Mouse (Mus musculus): ENCODE data around the gene Alkbh6. TPM values are rescaled to one million over a fixed set of nuclear protein-coding genes. Genes with fewer than 3 reads are reported as not detected.

Alkbh6 gene
- polyA plus RNA-seq, 1 experiment from 2014 or later = 99.2 TPM

DNA sequence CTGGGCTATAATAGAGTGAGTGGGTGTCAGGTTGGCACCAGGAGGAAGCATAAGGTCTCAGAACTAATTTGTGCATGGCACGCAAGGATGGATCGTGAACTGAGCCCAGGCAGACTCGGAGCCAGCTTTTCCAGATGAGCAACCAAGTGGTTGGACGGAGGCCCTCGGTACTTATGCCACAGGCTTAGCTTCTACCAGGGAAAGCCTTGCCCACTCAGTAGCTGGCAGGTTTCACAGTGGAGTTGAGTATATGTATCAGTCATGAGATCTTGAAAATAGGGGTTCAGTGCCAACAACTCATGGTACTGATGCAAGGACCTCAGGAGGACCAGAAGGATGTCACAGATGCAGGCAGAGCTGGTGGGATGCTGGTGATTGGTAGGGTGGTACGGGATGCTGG is 27.2 kb downstream of the Alkbh6 start:
- WGBS = 75% methylated on average over 6 of the region's 6 CpGs
- ATAC-seq (ENCODE audit: low FRiP score, low read depth) = no peak

DNA sequence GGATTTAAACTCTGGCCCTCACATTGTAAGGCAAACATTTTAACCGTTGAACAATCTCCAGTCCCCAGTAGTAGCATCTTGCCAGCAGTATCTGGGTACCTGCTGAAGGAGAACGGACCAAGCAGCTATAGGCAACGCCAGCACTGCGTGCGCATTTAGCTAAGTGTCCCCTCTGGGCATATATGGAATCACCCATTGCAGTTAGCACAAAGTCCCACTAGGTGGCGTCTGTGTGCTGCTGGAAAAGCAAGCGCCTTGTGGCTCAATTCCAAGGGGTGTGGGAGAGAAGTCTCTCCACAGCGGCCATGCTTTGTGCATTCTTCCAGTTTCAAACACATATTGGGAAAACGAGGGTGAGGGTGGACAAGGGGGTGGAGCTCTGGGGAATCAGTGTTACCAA is 27.9 kb downstream of the Alkbh6 start:
- H3K27ac ChIP-seq = no peak overlapping the region
- no peak overlapping the region for H3K9ac ChIP-seq
- H3K4me3 ChIP-seq = no peak overlapping the region
- no peak for ATAC-seq (ENCODE audit: low FRiP score, low read depth)
- H3K9me3 ChIP-seq = no peaks in the 10 kb centered on the region
- peaks cover 6% of the 10 kb centered on the region; the same call in 1 of the 2 replicates for H3K4me1 ChIP-seq
- WGBS = 2% methylated on average over 9 of the region's 9 CpGs
- H3K36me3 ChIP-seq = no peaks in the 10 kb centered on the region
- no peak overlapping the region for H3K4me2 ChIP-seq (replicated peaks)
- peaks cover 37% of the 10 kb centered on the region for H3K27me3 ChIP-seq

More for the DNA sequence above, 27.2 kb downstream of the Alkbh6 start:
- H3K27ac ChIP-seq = no peak overlapping the region
- no peak overlapping the region for H3K4me3 ChIP-seq
- H3K9ac ChIP-seq = no peak overlapping the region
- H3K4me1 ChIP-seq = peaks cover 6% of the 10 kb centered on the region; the same call in 1 of the 2 replicates
- H3K36me3 ChIP-seq = no peaks in the 10 kb centered on the region
- no peak overlapping the region for H3K4me2 ChIP-seq (replicated peaks)
- no peaks in the 10 kb centered on the region for H3K9me3 ChIP-seq
- peaks cover 37% of the 10 kb centered on the region for H3K27me3 ChIP-seq

DNA sequence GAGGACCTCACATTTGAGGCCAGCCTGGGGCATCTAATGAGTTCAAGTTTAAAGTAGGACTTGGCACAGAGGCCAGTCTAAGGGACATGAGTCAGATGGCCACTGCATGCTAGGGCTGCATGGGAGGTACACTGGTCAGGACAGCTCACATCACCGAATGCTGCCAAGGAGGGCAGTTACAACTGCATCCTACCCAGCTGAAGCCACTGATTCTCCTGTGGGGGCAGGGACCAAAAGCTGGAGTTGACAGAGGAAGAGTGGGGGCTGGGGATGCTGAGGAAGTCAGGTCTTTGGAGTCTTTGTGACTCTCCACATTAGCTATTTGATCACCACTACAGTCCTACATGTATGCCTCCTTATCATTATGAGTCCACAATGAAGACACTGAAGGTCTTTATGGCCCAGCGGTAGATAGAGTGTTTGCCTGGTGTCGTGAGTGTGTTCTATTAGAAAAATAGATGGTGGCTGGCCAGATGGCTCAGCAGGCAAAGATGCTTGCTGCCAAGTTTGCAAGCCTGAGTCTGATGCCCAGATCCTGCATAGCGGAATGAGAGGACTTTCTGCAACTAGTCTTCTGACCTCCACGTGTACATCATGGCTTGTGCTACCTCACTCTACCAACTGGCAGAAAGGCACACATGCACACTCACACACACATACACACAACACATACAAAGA is 31.1 kb downstream of the Alkbh6 start:
- H3K4me3 ChIP-seq = no peak overlapping the region
- H3K27ac ChIP-seq = no peak overlapping the region
- ATAC-seq (ENCODE audit: low FRiP score, low read depth) = no peak
- no peaks in the 10 kb centered on the region for H3K36me3 ChIP-seq
- no peak overlapping the region for H3K4me2 ChIP-seq (replicated peaks)
- WGBS = 73% methylated on average over 5 of the region's 5 CpGs
- peaks cover 21% of the 10 kb centered on the region for H3K27me3 ChIP-seq
- H3K4me1 ChIP-seq = peaks cover 5% of the 10 kb centered on the region; the same call in 1 of the 2 replicates
- no peaks in the 10 kb centered on the region for H3K9me3 ChIP-seq
- H3K9ac ChIP-seq = no peak overlapping the region

DNA sequence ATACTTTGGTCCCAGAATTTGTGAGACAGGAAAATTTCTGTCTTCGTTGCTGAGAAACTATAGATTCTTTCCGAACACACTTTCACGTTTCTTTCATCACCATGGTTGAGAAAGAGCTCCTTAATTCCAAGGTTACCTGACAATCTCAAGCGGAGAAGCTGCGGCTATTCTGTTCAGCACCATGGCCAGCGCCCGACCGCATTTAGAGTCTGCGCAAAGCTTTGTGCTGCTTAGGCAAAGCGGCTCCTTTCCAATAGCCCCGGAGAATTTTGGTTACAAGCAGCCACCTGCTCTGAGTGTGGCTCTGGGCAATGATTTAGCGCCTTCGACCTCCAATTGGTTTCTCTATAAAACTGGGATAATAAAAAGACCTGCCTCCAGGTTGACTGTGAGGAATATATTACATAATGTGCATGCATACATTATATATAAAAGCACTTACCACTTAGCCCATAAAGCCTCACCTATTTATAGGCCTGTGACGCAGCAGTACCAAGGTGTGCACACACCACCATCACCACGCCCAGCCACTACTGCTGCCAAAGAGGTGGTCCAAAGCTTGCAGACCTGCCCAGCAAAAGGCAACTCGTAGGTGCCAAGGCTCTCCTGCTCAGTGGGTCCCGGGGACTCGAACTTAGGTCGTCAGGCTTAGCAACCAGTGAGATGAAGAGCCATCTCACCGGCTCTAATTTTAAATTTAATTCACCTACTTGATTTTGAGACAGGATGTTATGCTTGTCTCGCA is 38.3 kb downstream of the Alkbh6 start:
- WGBS = 26% methylated on average over 21 of the region's 21 CpGs
- Histone ChIP-seq H3K9me3 (no peaks in the 10 kb centered on the region), H3K4me2 (replicated peaks) (no peak overlapping the region), H3K4me3 (no peak overlapping the region), H3K27ac (no peak overlapping the region), H3K4me1 (peaks cover 5% of the 10 kb centered on the region; the same call in 1 of the 2 replicates), H3K36me3 (no peaks in the 10 kb centered on the region), H3K27me3 (peaks cover 41% of the 10 kb centered on the region), H3K9ac (no peak overlapping the region)
- ATAC-seq (ENCODE audit: low FRiP score, low read depth) = no peak

DNA sequence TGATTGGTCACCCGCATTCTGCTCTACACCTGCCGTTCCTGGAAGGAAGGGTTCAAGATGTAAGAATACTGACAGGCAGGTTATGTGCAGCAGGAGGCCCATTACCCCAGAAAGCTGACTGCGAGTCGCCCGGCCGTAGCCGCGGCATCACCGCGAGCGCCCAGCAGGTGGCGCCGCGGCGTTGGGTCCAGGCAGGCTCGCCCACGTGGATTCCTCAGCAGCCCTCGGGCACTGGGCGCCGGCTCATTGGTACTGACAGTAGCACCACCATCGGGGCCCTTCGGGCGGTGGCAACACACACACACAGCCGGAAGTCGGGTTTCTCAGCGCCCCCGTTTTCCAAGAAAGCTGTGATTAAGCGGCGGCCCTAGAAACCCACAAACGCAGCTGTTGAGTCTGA is 39.3 kb downstream of the Alkbh6 start:
- WGBS = 3% methylated on average over 30 of the region's 30 CpGs
- no peak for ATAC-seq (ENCODE audit: low FRiP score, low read depth)
- Histone ChIP-seq H3K9ac (no peak overlapping the region), H3K4me1 (peaks cover 5% of the 10 kb centered on the region; the same call in 1 of the 2 replicates), H3K36me3 (no peaks in the 10 kb centered on the region), H3K9me3 (no peaks in the 10 kb centered on the region), H3K27me3 (peaks cover 40% of the 10 kb centered on the region), H3K4me3 (no peak overlapping the region), H3K4me2 (replicated peaks) (peak overlapping the region; percentile 30), H3K27ac (no peak overlapping the region)

DNA sequence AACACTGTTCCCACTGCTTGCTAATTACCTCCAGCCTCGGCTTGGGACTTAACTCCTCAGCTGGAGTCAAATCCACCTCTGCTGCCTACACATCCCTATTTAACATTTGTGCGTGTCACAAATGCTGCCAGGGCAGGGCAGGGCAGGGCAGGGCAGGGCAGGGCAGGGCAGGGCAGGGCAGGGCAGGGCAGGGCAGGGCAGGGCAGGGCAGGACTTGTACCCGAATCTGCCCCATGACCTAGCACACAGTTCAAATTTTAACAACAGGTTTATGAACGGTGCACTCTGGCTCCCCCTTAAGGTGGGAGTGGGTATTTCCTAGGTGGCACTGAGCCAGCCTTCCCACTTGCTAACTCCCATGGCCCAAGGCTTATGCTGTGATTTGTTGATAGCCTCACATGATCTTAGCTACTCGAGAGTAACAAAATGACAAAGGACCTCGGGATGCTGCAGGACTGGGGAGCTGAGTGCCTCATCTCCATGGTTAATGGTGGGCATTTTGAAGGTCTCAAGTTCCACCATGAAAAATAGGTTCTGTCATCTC is 44.8 kb downstream of the Alkbh6 start:
- Histone ChIP-seq H3K9me3 (no peaks in the 10 kb centered on the region), H3K4me3 (no peak overlapping the region), H3K4me2 (replicated peaks) (no peak overlapping the region), H3K36me3 (peaks cover 23% of the 10 kb centered on the region), H3K4me1 (no peaks in the 10 kb centered on the region), H3K27ac (no peak overlapping the region), H3K27me3 (peaks cover 21% of the 10 kb centered on the region), H3K9ac (no peak overlapping the region)
- 17% methylated on average over 6 of the region's 6 CpGs for WGBS
- no peak for ATAC-seq (ENCODE audit: low FRiP score, low read depth)

DNA sequence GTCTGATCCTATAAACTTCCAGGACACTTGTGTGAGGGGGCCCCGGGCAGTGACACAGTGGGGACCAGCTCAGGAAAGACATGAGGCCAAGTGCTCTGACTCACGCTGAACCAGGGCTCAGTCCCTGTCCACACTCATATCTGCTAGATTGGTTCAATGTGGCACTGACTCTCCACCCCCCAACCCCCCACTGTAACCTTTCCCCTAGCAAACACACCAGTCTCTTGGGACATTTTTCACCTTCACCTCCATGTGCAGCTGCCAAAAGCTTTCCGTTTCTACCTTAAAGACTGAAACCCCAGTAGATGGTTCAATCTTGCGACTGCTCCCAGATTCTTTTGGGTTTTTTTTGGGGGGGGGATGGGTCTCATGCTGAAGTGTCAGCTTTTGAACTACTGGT is 45.5 kb downstream of the Alkbh6 start:
- H3K9me3 ChIP-seq = no peaks in the 10 kb centered on the region
- no peak overlapping the region for H3K4me2 ChIP-seq (replicated peaks)
- WGBS = 57% methylated on average over 4 of the region's 4 CpGs
- H3K36me3 ChIP-seq = peaks cover 23% of the 10 kb centered on the region
- no peak overlapping the region for H3K27ac ChIP-seq
- no peak overlapping the region for H3K4me3 ChIP-seq
- peaks cover 13% of the 10 kb centered on the region for H3K27me3 ChIP-seq
- no peak for ATAC-seq (ENCODE audit: low FRiP score, low read depth)
- no peaks in the 10 kb centered on the region for H3K4me1 ChIP-seq
- no peak overlapping the region for H3K9ac ChIP-seq

DNA sequence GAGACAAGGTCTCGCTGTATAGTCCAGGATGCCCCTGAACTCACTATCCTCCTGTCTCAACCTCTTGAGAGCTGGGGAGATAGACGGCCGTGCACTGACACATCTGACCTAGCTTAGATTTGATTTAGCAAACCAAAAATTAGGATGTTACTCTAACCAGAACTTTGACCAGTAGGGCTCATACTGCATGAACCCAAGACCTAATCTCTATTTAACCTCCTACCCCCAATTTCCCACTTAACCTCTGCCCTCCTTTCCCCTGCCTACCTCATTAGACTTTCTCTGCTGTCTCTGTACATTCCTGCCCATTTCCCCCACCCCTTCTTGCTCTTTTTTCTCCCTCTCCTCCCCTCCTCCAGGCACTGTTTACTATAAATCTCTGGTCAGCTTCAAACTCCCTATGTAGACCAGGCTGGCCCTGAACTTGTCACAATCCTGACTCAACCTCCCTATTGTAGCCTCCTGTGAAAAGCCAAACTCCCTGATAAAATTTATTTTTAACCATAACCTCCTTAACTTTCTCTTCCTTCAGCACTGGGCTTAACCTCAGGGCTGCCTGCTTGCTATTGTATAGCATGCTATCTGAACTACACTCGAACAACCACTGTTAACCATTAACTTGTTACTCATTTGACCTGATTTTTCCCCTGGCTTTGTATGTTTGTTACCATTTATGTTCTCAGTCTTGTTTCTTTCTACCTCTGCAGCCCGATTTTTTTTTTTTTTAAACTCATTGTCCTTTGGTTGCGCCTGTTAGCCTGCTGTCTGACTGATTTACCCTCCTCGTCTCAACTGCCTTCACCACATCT is 50.1 kb downstream of the Alkbh6 start:
- WGBS = 73% methylated on average over 7 of the region's 7 CpGs
- peaks cover 38% of the 10 kb centered on the region for H3K36me3 ChIP-seq
- no peaks in the 10 kb centered on the region for H3K27me3 ChIP-seq
- ATAC-seq (ENCODE audit: low FRiP score, low read depth) = no peak
- no peak overlapping the region for H3K27ac ChIP-seq
- peak overlapping the region; percentile 48 for H3K9ac ChIP-seq
- peaks cover 28% of the 10 kb centered on the region for H3K4me1 ChIP-seq
- no peak overlapping the region for H3K4me3 ChIP-seq
- no peaks in the 10 kb centered on the region for H3K9me3 ChIP-seq
- no peak overlapping the region for H3K4me2 ChIP-seq (replicated peaks)

DNA sequence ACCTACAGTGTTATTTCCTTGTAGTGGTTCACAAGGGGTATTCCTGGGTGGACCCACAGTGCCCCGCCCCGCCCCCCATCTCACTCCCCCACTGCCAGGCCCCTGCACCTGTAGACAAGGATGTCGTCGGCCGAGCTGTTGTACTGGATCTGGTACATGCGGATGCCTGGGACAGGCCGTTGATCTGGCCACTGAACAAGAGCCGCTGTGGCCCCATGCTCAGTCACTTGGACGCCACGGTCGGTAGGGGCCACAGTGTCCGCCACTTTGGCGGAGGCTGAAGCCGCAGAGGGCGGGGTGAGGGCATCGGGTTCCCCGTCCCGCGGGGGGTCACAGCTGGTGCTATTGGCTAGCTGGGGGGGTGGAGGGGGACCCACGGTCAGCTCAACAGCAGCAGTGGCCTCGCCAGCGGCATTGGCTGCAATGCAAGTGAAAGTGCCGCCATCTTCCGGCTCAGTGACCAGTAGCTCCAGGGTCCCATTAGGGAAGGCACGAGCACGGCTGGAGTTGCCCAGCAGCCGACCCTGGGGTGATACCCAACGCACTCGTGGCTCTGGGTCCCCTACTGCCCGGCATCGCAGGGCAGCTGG is 50.9 kb downstream of the Alkbh6 start:
- Histone ChIP-seq H3K9me3 (no peaks in the 10 kb centered on the region), H3K4me2 (replicated peaks) (no peak overlapping the region), H3K27me3 (peaks cover 8% of the 10 kb centered on the region), H3K36me3 (peaks cover 38% of the 10 kb centered on the region), H3K27ac (no peak overlapping the region), H3K4me3 (no peak overlapping the region), H3K4me1 (peaks cover 28% of the 10 kb centered on the region), H3K9ac (no peak overlapping the region)
- ATAC-seq (ENCODE audit: low FRiP score, low read depth) = no peak
- 87% methylated on average over 31 of the region's 31 CpGs for WGBS

DNA sequence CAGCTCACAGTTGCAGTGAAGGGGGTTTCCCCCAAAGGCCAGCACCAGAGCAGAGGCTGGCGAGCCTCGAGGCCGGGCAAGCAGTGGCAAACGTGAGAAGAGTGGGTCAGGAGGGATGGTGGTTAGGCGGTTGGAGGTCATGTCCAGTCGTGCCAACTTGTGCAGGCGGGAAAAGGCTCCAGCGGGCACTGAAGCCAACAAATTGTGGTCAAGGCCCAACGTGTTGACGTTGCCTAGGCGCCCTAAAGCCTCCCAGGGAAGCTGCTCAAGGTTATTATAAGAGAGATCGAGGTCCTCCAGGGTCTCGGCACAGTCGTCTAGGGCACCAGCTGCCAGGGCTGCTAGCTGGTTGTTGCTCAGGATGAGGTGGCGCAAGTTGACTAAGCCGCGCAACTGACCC is 51.5 kb downstream of the Alkbh6 start:
- peaks cover 13% of the 10 kb centered on the region for H3K27me3 ChIP-seq
- H3K4me1 ChIP-seq = peaks cover 28% of the 10 kb centered on the region
- H3K36me3 ChIP-seq = peaks cover 35% of the 10 kb centered on the region
- no peak overlapping the region for H3K4me2 ChIP-seq (replicated peaks)
- no peak overlapping the region for H3K9ac ChIP-seq
- no peak overlapping the region for H3K4me3 ChIP-seq
- ATAC-seq (ENCODE audit: low FRiP score, low read depth) = no peak
- 89% methylated on average over 17 of the region's 17 CpGs for WGBS
- H3K9me3 ChIP-seq = no peaks in the 10 kb centered on the region
- H3K27ac ChIP-seq = no peak overlapping the region

DNA sequence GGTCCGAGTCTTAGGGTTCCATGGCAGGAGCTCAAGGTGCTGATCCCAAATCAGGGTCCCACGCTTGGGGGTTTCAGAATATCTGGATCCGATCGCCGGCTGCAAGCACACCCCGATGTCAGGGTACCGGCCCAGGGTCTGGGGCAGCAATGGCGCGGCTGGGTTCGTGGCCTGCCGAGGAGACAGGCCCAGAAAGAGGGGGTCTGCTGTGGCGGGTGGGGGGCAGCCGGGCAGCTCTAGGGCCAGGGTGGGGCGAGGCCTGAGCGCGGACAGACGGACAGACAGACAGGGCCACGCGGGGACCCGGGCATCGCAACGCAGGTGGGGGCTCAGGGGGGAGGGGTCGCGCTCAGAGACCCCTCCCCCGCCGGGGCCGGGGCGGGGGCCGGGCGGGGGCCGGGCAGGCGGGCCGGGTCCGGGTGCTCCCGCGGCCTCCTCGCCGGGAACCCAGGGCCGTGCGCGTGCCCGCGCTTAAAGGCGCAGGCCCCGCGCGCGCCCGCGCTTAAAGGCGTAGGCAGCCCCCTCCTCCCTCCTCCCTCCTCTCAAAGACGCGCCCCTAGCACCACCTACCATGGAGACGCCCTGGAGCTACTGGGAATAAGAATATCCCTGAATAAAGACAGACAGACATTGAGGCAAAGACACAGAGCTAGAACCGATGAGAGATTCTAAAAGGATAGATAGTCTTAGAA is 54.3 kb downstream of the Alkbh6 start, which contains the start of gene Lrfn3:
Gene Lrfn3, minus strand, starts transcription at position 121 of the 692 bp plus-strand sequence.
- H3K4me1 ChIP-seq = peaks cover 28% of the 10 kb centered on the region
- peak within 1 kb of the TSS; percentile 88 for H3K9ac ChIP-seq
- no peaks in the 10 kb centered on the region for H3K9me3 ChIP-seq
- WGBS = 2% methylated on average over 45 of the region's 55 CpGs
- peak; percentile 64 for ATAC-seq (ENCODE audit: low FRiP score, low read depth)
- H3K27ac ChIP-seq = peak within 1 kb of the TSS; percentile 39
- H3K4me2 ChIP-seq (replicated peaks) = peak within 1 kb of the TSS; percentile 81
- peaks cover 16% of the 10 kb centered on the region for H3K27me3 ChIP-seq
- peaks cover 19% of the 10 kb centered on the region for H3K36me3 ChIP-seq
- peak within 1 kb of the TSS; percentile 66 for H3K4me3 ChIP-seq

Data from limb, embryonic 13.5 days (tissue).